Mouse (Mus musculus) midbrain, embryonic 13.5 days (tissue): ENCODE measurements around the gene Sec1. TPM values are rescaled to one million over a fixed set of nuclear protein-coding genes. Genes with fewer than 3 reads are reported as not detected.
A peak's percentile ranks its signal among the peaks of the same experiment; 100 is the strongest.
"Not testable (repeated sequence)": the region's sequence is repeated elsewhere in the genome, so short reads cannot be mapped to it uniquely, and the experiment has no call there.

Source experiments
- ATAC-seq: fragments of 200-750 bp; cut with Nextera tagmentation; 2 replicates; pipeline ENCODE4 v1.8.0; 2017; ENCODE audit warnings: mild to moderate bottlenecking, moderate TSS enrichment, moderate library complexity
- H3K27ac ChIP-seq: fragments of 300-500 bp; sonication (generic); 2 replicates; pipeline ENCODE4 v1.5.1; 2015; ENCODE audit warnings: inconsistent platforms, mild to moderate bottlenecking, moderate library complexity
- H3K27me3 ChIP-seq: fragments of 300-500 bp; sonication (generic); 2 replicates; pipeline ENCODE4 v1.6.1; 2015; ENCODE audit warnings: mild to moderate bottlenecking, inconsistent platforms
- H3K36me3 ChIP-seq: fragments of 300-500 bp; sonication (generic); 2 replicates; pipeline ENCODE4 v1.6.1; 2015; ENCODE audit warnings: mild to moderate bottlenecking, inconsistent platforms
- H3K4me1 ChIP-seq: fragments of 300-500 bp; sonication (generic); replicated peaks from 2 replicates; pipeline ENCODE4 v1.6.1; 2015; ENCODE audit warnings: inconsistent platforms
- H3K4me2 ChIP-seq: fragments of 300-500 bp; sonication (generic); replicated peaks from 2 replicates; pipeline ENCODE4 v1.6.1; 2015; ENCODE audit warnings: moderate library complexity, mild to moderate bottlenecking, inconsistent platforms
- H3K4me3 ChIP-seq: fragments of 300-500 bp; sonication (generic); replicated peaks from 2 replicates; pipeline ENCODE4 v1.5.1; 2015; ENCODE audit warnings: mild to moderate bottlenecking, inconsistent platforms
- H3K9ac ChIP-seq: fragments of 300-500 bp; sonication (generic); replicated peaks from 2 replicates; pipeline ENCODE4 v1.6.1; 2015; ENCODE audit warnings: mild to moderate bottlenecking, inconsistent platforms
- H3K9me3 ChIP-seq: fragments of 300-500 bp; sonication (generic); 2 replicates; pipeline ENCODE4 v1.6.1; 2016; ENCODE audit warnings: mild to moderate bottlenecking, inconsistent platforms
- WGBS: fragments of 180-500 bp; shearing (Covaris S2); methylation state at CpG from one replicate; pipeline ENCODE4 v1.1.7; 2015; 5-methylcytosine and 5-hydroxymethylcytosine counted together
- polyA plus RNA-seq: library from polyadenylated mRNA; unstranded; fragments of >200 nt; fragmentation: Nextera tagmentation; extraction: Ambion mirVana; gene quantifications from 2 replicates; pipeline ENCODE4 v1.2.1, GENCODE M21; 2015

Sec1 gene
- polyA plus RNA-seq, 1 experiment from 2014 or later: 0.31 TPM

DNA sequence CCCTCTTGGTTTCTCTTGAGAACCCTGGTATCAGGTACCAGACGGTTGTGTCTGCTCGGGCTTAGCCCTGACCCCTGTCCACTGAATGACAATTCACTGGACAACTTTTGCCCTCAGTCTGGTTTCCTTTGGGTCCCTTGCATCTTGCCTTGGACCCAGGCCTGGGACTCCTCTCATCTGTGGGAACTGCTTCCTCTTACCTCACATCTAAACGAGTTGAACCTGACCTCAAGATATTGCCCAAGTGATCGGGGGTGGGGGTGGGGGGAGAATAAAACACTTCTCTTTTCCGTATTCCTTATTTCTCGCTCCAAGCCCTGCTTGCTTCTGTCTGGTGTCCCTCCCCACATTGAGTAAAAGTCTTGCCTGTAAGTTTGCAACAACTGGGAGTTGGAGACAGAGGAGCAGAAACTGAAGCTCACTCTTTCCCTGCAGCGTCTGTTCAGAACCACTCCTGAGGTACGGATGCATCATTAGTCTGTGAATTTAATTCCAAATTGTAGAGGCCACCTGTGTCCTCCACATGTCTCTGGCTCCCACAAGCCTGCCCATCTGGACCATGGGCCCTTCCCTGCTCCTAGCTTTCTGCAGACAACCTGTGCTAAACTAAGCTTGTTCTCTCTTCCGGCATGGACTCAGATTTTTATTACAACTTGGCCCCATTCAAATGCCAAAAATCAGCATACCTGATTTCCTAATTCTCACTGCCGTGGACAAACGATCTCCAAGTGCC, 33.3 kb downstream of the Sec1 start:
- no peaks in the 10 kb centered on the region for H3K27me3 ChIP-seq
- no peaks in the 10 kb centered on the region for H3K4me1 ChIP-seq
- H3K36me3 ChIP-seq: no peaks in the 10 kb centered on the region
- 86% methylated on average over 11 of the region's 11 CpGs for WGBS
- H3K27ac ChIP-seq: no peak overlapping the region
- H3K9me3 ChIP-seq: 0 out of 2 replicates have a peak, but pooled peaks cover 2% of the 10 kb centered on the region
- ATAC-seq: no peak
- H3K4me2 ChIP-seq: no peak overlapping the region
- H3K4me3 ChIP-seq: no peak overlapping the region
- no peak overlapping the region for H3K9ac ChIP-seq

GRCm38 (mm10) chr7:45654424-45655047, 39.7 kb downstream of the Sec1 start:
- no peak for ATAC-seq
- H3K4me3 ChIP-seq: no peak overlapping the region
- no peak overlapping the region for H3K27ac ChIP-seq
- 0 out of 2 replicates have a peak, but pooled peaks cover 2% of the 10 kb centered on the region for H3K9me3 ChIP-seq
- peak overlapping the region; percentile 19 for H3K4me2 ChIP-seq
- H3K36me3 ChIP-seq: no peaks in the 10 kb centered on the region
- WGBS: 28% methylated on average over 17 of the region's 17 CpGs
- H3K4me1 ChIP-seq: peaks cover 4% of the 10 kb centered on the region; the same call in 1 of the 2 replicates
- H3K9ac ChIP-seq: no peak overlapping the region
- no peaks in the 10 kb centered on the region for H3K27me3 ChIP-seq

DNA sequence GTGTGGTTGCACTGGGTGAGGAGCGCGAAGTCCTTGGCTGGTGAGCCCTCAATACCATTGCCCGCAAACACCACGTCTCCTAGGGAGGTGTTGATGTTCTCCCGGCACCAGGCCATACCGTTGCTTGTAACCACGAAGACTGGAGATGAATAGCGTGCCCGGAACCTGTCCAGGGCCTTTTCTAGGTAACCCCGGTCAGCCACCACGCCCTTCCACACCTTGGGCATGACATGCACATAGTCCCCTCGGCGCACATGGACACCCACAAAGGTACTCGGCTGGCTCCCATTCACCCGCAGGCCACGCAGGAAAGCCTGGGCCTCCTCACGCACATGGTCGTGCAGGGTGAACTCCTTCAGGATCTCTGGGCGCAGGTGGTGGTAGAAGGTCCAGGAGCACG, 43.7 kb downstream of the Sec1 start:
- not testable (repeated sequence) for H3K4me1 ChIP-seq, H3K4me3 ChIP-seq, H3K9ac ChIP-seq, ATAC-seq, H3K27ac ChIP-seq, H3K4me2 ChIP-seq, H3K36me3 ChIP-seq, H3K27me3 ChIP-seq, H3K9me3 ChIP-seq
- 93% methylated on average over 20 of the region's 20 CpGs for WGBS

DNA sequence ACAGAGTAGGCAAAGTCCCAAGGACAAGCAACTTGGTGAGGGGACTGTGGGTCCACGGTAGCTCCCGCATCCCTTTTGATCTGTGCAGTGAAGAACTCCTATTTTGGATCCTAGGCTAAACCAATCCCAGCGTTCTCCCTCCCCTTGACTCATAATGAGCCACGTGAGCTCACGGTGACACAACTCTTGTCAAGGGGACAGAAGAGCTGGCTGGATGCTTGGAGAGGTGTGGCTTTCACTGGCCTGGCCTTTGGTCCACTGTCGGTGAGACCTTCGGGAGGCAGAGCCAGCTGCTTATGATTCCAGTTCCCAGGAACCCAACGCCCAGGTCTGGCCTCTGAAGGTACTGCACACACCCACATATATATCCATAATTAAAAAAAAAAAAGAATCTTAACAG, 44.9 kb downstream of the Sec1 start:
- no peak overlapping the region for H3K9ac ChIP-seq
- no peak overlapping the region for H3K4me2 ChIP-seq
- no peaks in the 10 kb centered on the region for H3K36me3 ChIP-seq
- no peak for ATAC-seq
- WGBS: 88% methylated on average over 8 of the region's 8 CpGs
- H3K9me3 ChIP-seq: no peaks in the 10 kb centered on the region
- H3K27ac ChIP-seq: no peak overlapping the region
- peaks cover 8% of the 10 kb centered on the region for H3K4me1 ChIP-seq
- no peak overlapping the region for H3K4me3 ChIP-seq
- no peaks in the 10 kb centered on the region for H3K27me3 ChIP-seq

DNA sequence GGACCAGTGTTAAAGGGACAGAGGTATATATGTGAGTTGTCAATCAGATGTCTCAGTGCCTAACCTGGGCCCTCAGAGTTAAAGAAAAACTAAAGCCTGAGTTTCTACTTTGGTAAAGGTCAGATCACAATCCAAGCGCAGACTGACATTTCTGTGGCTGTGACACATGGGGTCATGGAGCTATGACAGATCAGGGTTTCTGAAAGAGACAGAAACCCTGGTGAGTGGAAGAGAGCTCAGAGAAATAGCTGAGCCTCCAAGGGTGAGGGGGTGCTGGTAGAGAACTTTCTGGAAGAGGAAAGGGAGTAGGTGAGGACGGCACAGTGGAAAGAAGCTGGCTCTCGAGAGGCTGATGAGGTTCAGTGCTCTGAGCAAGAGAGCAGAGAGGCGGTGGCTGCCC, 47.5 kb downstream of the Sec1 start:
- no peak for ATAC-seq
- Histone ChIP-seq H3K4me2 (no peak overlapping the region), H3K9ac (no peak overlapping the region), H3K4me3 (no peak overlapping the region), H3K27me3 (no peaks in the 10 kb centered on the region), H3K36me3 (no peaks in the 10 kb centered on the region), H3K4me1 (peaks cover 27% of the 10 kb centered on the region), H3K9me3 (no peaks in the 10 kb centered on the region), H3K27ac (no peak overlapping the region)
- WGBS: 75% methylated on average over 4 of the region's 4 CpGs

DNA sequence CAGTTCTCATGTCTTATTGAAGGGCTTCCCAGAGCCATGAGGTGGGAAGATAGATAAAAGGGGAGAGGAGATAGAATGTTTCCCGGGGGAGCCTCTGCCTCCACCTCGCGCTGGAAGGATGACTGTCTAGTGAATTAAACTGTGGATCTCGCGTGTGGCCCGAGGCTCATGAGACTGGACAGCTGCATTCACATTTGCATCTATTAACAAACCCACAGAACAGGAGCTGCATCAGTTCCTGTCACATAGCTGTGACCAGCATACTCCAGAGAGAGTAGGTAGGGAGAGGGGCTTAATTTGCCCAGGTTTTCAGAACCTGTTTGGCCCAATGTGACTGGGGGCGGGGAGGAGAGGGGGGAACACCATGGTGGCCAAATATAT, 48.6 kb downstream of the Sec1 start:
- Histone ChIP-seq H3K4me2 (no peak overlapping the region), H3K9ac (no peak overlapping the region), H3K4me3 (no peak overlapping the region), H3K4me1 (peaks cover 29% of the 10 kb centered on the region), H3K27me3 (no peaks in the 10 kb centered on the region), H3K36me3 (no peaks in the 10 kb centered on the region), H3K9me3 (no peaks in the 10 kb centered on the region), H3K27ac (no peak overlapping the region)
- ATAC-seq: no peak
- WGBS: 59% methylated on average over 7 of the region's 7 CpGs

DNA sequence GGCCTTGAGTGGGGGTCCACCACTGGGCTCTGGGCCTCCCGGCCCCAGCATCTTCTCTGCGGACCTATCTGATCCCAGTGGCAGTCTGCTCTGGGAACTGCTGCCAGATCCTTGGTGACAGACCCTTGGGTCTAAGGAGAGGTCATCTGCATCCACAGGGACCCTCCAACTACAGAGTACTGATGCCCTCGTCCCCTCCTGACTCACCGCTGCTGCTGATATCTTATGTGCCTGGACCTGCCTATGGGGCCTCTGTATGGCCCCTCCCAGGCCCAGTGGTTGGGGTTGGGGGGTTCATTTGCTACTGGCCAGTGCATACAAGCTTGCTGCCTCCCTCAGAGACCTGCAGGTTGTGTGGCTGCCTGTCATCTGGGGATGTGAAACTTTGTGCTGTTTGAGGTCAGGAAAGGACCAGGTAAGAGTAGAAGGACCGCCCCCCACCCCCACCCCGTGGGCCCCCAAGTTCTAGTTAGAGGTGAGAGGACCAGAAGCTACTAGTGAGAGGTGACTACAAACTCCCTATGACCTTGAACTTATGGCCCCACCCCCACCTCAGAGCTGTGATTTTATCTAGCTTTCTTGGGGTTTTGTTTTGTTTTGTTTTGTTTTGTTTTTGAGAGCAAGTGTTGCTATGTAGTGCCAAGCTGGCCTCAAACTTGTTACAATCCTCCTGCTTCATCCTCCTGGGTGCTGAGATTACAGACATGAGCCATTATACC, 49.2 kb downstream of the Sec1 start:
- WGBS: 64% methylated on average over 6 of the region's 6 CpGs
- Histone ChIP-seq H3K27ac (peak overlapping the region; percentile 95), H3K9ac (peak overlapping the region; percentile 61; the same call in 1 of the 2 replicates), H3K4me2 (peak overlapping the region; percentile 81), H3K9me3 (no peaks in the 10 kb centered on the region), H3K4me1 (peaks cover 29% of the 10 kb centered on the region), H3K36me3 (no peaks in the 10 kb centered on the region), H3K27me3 (no peaks in the 10 kb centered on the region), H3K4me3 (peak overlapping the region; percentile 51; the same call in 1 of the 2 replicates)
- no peak for ATAC-seq

DNA sequence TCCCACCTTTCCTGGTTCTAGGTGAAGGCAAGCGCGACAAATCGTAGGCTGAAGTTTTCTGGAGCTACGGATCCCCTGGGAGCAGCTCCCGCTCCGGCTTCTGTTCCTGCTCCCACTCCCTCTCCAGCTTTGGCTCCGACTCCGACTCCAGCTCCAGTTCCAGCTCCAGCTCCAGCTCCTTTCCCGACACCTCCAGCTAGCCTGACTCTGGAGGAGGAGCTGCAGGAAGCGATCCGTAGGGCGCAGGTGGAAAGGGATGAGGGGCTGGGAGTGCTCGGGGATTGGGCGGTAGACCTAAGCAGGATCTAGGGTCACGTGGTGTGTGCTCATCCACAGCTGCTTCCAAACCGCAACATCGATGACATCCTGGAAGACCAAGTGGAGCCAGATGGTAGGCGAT, 50.0 kb downstream of the Sec1 start:
- peak overlapping the region; percentile 81 for H3K4me2 ChIP-seq
- H3K36me3 ChIP-seq: no peaks in the 10 kb centered on the region
- no peaks in the 10 kb centered on the region for H3K9me3 ChIP-seq
- 3% methylated on average over 18 of the region's 18 CpGs for WGBS
- peak overlapping the region; percentile 95 for H3K27ac ChIP-seq
- H3K4me3 ChIP-seq: peak overlapping the region; percentile 51
- ATAC-seq: peak; percentile 15
- H3K4me1 ChIP-seq: peaks cover 31% of the 10 kb centered on the region
- peak overlapping the region; percentile 61 for H3K9ac ChIP-seq
- H3K27me3 ChIP-seq: no peaks in the 10 kb centered on the region

- no peaks in the 10 kb centered on the region for H3K36me3 ChIP-seq
- H3K27me3 ChIP-seq: no peaks in the 10 kb centered on the region
- H3K4me3 ChIP-seq: peak overlapping the region; percentile 51
- ATAC-seq: peak; percentile 95
- H3K4me2 ChIP-seq: peak overlapping the region; percentile 81
- peaks cover 31% of the 10 kb centered on the region for H3K4me1 ChIP-seq
- H3K9me3 ChIP-seq: no peaks in the 10 kb centered on the region
- H3K9ac ChIP-seq: peak overlapping the region; percentile 86
- under 1% methylated on average over 28 of the region's 28 CpGs for WGBS
- H3K27ac ChIP-seq: peak overlapping the region; percentile 95
Observed at GRCm38 (mm10) chr7:45643441-45644178, 50.6 kb downstream of the Sec1 start.

DNA sequence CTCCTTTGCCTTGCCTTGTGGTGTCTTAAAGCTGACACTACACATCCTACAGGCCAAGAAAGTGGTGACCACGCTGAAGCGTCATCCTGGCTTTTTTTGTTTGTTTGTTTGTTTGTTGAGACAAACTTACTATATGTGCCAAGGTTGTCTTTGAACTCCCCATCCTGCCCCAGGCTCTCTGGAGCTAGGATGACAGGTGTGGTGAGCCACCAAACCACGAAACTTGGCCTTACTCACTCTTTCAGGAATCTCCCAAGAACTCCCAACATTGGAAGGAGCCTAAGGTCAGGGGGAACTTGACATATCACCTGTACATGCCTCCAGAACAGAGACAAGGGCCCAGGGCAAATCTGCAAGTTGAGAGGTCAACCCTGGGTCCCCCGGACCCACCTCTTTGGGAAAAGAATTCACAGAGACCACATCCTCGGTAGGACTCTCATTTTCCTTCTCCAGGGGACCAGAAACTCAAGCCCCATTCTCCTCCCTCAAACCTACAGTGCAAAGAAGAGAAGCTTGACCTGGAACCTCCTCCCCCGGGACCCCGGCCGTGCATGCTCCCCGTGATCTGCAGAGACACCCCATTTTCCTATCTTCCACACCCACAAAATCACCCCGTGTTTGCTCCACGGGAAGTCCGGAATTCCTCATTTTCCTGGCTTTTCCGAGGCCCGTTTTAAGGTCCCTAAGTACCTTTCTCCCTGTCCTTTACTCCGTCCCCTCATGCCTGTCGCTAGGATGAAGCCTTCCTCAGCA, 51.5 kb downstream of the Sec1 start:
- no peaks in the 10 kb centered on the region for H3K9me3 ChIP-seq
- H3K4me3 ChIP-seq: peak overlapping the region; percentile 51
- peak overlapping the region; percentile 86 for H3K9ac ChIP-seq
- H3K36me3 ChIP-seq: no peaks in the 10 kb centered on the region
- WGBS: 41% methylated on average over 16 of the region's 16 CpGs
- H3K27ac ChIP-seq: peak overlapping the region; percentile 95
- ATAC-seq: no peak
- peak overlapping the region; percentile 81 for H3K4me2 ChIP-seq
- peaks cover 37% of the 10 kb centered on the region for H3K4me1 ChIP-seq
- no peaks in the 10 kb centered on the region for H3K27me3 ChIP-seq

DNA sequence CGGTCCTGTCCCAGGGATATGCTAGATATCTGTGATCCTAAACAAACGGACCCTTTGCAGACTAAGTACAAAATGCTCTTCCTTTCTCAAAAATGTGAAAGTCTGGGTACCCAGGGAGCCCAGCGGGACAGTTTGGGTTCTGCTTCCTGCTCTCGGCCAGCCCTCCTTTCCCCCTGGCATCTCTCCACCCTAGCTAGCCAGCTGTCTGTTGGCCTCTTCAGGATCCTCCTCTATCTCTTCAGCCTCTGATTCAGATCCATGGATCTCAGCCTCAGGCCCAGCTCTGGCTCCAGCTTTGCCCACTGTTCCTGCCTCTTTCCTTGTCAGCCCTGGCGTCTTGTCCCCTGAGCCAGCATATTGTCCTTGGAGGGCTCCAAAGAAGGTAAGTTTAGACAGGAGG, 52.1 kb downstream of the Sec1 start:
- Histone ChIP-seq H3K4me3 (peak overlapping the region; percentile 51; the same call in 1 of the 2 replicates), H3K27ac (0 out of 2 replicates have a peak overlapping the region, but pooled peaks have one; percentile 95), H3K9ac (peak overlapping the region; percentile 28; the same call in 1 of the 2 replicates), H3K9me3 (no peaks in the 10 kb centered on the region), H3K36me3 (no peaks in the 10 kb centered on the region), H3K4me2 (peak overlapping the region; percentile 81), H3K27me3 (no peaks in the 10 kb centered on the region), H3K4me1 (peaks cover 38% of the 10 kb centered on the region)
- ATAC-seq: no peak
- WGBS: 85% methylated on average over 5 of the region's 5 CpGs
